In genomic region chr14:48990471-48991143, GRCm38 (mm10) we compare ENCODE assay signal across 8 mouse cellular contexts.
DNase-seq lines count a peak whose midpoint lies in the region.

No protein-coding gene starts in this region.

- DNase-seq in adrenal gland, postnatal 36 days: peak; percentile 47 to 54
- peak; percentile 70 for DNase-seq in embryo, embryonic 9.5 days (ENCODE audit: extremely low spot score)
- DNase-seq in gastrocnemius, postnatal 25 days: peak; percentile 44
- DNase-seq in hindlimb bud, embryonic 11.5 days (ENCODE audit: extremely low spot score, low read depth, low spot score): peak; percentile 28
- peak; percentile 64 for DNase-seq in left cerebral cortex, adult 11 months (ENCODE audit: low spot score)
- peak; percentile 61 to 71 for DNase-seq in lung, postnatal 4 days
- peak; percentile 69 for DNase-seq in right cerebral cortex, postnatal 14 days
- no peak for DNase-seq in c-Kit-positive CD71-positive TER-119-positive erythroid progenitor cells, embryonic 14.5 days (ENCODE audit: low spot score)
